Mouse (Mus musculus): Measurements from ENCODE around the gene Pank4.

The Pank4 gene

GRCm38 (mm10) chr4:154965856-154966255 lies 1.9 kb downstream of the Pank4 start:
- DNase-seq (ENCODE audit: low spot score in 2 of 2): no peak

GRCm38 (mm10) chr4:154967173-154967572 lies 3.2 kb downstream of the Pank4 start:
- DNase-seq (ENCODE audit: low spot score in 2 of 2): peak; percentile 72 to 73

- DNase-seq (ENCODE audit: low spot score in 2 of 2): no peak
Observed at GRCm38 (mm10) chr4:154972546-154972945, 8.6 kb downstream of the Pank4 start.

GRCm38 (mm10) chr4:154974163-154974611 lies 10.3 kb downstream of the Pank4 start:
- DNase-seq (ENCODE audit: low spot score in 2 of 2): no peak

- no peak for DNase-seq (ENCODE audit: low spot score in 2 of 2)
Observed at GRCm38 (mm10) chr4:154980110-154980509, 16.2 kb downstream of the Pank4 start.

- no peak for DNase-seq (ENCODE audit: low spot score in 2 of 2)
Observed at GRCm38 (mm10) chr4:154981076-154981475, 17.2 kb downstream of the Pank4 start.

GRCm38 (mm10) chr4:154981530-154981929 lies 17.6 kb downstream of the Pank4 start:
- DNase-seq (ENCODE audit: low spot score in 2 of 2): peak; percentile 78 to 86

- DNase-seq (ENCODE audit: low spot score in 2 of 2): no peak
Observed at GRCm38 (mm10) chr4:154982247-154983120, 18.6 kb downstream of the Pank4 start.

- no peak for DNase-seq (ENCODE audit: low spot score in 2 of 2)
Observed at GRCm38 (mm10) chr4:154983767-154984166, 19.8 kb downstream of the Pank4 start.

GRCm38 (mm10) chr4:154985151-154985777 lies 21.3 kb downstream of the Pank4 start:
- DNase-seq (ENCODE audit: low spot score in 2 of 2): no peak

- DNase-seq (ENCODE audit: low spot score in 2 of 2): peak; percentile 70 to 80
Observed at GRCm38 (mm10) chr4:154986096-154986495, 22.2 kb downstream of the Pank4 start.

GRCm38 (mm10) chr4:154986750-154987149 lies 22.8 kb downstream of the Pank4 start:
- no peak for DNase-seq (ENCODE audit: low spot score in 2 of 2)

- DNase-seq (ENCODE audit: low spot score in 2 of 2): no peak
Observed at GRCm38 (mm10) chr4:154994876-154995275, 31.0 kb downstream of the Pank4 start.

GRCm38 (mm10) chr4:154996572-154997154 lies 32.7 kb downstream of the Pank4 start:
- DNase-seq (ENCODE audit: low spot score in 2 of 2): no peak

- no peak for DNase-seq (ENCODE audit: low spot score in 2 of 2)
Observed at GRCm38 (mm10) chr4:154999379-154999778, 35.5 kb downstream of the Pank4 start.

GRCm38 (mm10) chr4:155005278-155005677 lies 41.4 kb downstream of the Pank4 start:
- no peak for DNase-seq (ENCODE audit: low spot score in 2 of 2)

- no peak for DNase-seq (ENCODE audit: low spot score in 2 of 2)
Observed at GRCm38 (mm10) chr4:155006296-155006695, 42.4 kb downstream of the Pank4 start.

- DNase-seq (ENCODE audit: low spot score in 2 of 2): no peak
Observed at GRCm38 (mm10) chr4:155007641-155008040, 43.7 kb downstream of the Pank4 start.

GRCm38 (mm10) chr4:155008075-155008474 lies 44.2 kb downstream of the Pank4 start:
- no peak for DNase-seq (ENCODE audit: low spot score in 2 of 2)

GRCm38 (mm10) chr4:155009216-155009615 lies 45.3 kb downstream of the Pank4 start:
- no peak for DNase-seq (ENCODE audit: low spot score in 2 of 2)

GRCm38 (mm10) chr4:155010870-155011269 lies 46.9 kb downstream of the Pank4 start:
- peak; percentile 15 to 47 for DNase-seq (ENCODE audit: low spot score in 2 of 2)

GRCm38 (mm10) chr4:155011312-155012025 lies 47.5 kb downstream of the Pank4 start:
- DNase-seq (ENCODE audit: low spot score in 2 of 2): no peak
